Mouse (Mus musculus): ENCODE measurements around the gene Ccdc70.
"Not testable (repeated sequence)": the region's sequence is repeated elsewhere in the genome, so short reads cannot be mapped to it uniquely, and the experiment has no call there.

The Ccdc70 gene

GRCm38 (mm10) chr8:21969475-21969874, at the start of gene Ccdc70:
TSS of gene Ccdc70 (plus strand) at chr8:21969775.
- no peak for DNase-seq (ENCODE audit: low spot score)

DNA sequence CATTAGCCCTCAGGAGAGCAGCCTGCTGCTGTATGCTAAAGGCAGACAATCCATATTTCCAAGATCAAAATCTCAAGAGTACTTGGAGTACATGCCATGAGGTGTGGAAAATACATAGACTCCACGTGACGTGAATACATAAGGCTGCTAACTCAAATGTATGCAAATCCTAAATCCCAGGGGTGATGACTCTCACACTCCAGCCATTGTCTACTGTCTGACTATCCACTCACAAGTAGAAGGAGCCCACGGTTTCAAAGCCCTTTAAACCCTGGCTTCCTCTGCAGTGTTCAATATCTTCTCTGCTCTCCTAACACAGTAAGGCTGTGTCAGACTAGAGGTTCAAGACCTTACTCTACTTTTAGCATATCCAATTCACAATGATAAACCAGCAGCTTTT, 38.8 kb upstream of the Ccdc70 start:
- not testable (repeated sequence) for DNase-seq (ENCODE audit: low spot score)

DNA sequence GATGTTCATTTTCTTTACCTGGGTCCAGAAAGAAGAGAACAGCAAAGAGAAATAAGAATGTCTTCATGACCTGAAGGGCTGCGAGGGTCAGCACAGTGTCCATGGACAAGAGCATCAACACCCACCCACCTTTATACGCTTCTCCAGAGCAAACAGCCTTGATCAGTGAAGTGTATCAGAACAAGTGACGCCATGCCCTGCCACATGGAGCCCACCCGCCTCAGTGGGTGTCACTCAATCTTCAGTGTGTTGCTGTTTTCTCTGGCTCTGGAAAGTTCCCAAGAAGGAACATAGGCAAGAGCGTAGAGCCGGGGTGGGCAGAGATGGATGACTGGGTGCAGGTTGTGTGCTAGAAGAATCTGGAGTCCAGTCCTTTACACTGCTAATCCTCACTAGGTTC, 37.0 kb upstream of the Ccdc70 start, which contains the start of gene Defb15:
TSS of gene Defb15 (minus strand) at position 101 of the 400 bp plus-strand sequence.
- DNase-seq (ENCODE audit: low spot score): no peak

- not testable (repeated sequence) for DNase-seq (ENCODE audit: low spot score)
Observed at GRCm38 (mm10) chr8:21938052-21938451, 31.5 kb upstream of the Ccdc70 start, which contains the start of gene Defb35. TSS of gene Defb35 (plus strand) at chr8:21938352.

- peak; percentile 13 for DNase-seq (ENCODE audit: low spot score)
Observed at GRCm38 (mm10) chr8:21946462-21946861, 23.1 kb upstream of the Ccdc70 start, which contains the start of gene Defb13. TSS of gene Defb13 (plus strand) at chr8:21946762.

DNA sequence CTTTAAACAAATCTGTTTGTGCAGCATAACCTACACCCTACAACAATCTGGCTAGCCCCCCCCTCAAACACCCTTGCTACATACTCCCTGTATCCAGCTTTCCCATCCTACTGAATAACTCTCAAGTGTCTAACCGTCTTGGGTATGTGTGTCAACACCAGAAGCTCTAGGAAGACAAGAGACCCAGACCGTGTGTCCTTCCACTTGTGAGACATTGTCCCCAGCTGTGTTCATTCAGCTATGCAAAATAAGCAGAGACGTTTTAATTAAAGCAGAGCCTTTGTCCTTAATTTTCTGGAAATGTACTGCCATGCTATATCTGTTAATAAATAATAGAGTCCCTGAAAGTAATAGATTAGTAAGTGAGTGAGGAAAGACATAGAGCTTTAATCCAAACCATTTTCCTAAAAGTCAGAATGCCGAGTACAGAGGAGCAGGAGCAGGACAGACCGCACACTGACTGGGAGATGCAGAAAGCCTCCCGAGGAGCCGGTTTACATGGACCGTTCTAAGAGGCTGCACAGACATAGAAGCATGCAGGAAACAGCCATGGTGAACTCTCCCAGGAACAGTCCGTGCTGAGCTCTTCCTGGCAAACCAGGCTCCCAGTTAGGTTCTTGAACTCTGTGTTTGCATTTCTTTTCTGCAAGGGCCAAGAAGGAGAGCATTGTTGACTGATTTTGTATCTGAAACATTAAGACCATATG, 22.1 kb upstream of the Ccdc70 start:
- peak; percentile 68 for DNase-seq (ENCODE audit: low spot score)

DNA sequence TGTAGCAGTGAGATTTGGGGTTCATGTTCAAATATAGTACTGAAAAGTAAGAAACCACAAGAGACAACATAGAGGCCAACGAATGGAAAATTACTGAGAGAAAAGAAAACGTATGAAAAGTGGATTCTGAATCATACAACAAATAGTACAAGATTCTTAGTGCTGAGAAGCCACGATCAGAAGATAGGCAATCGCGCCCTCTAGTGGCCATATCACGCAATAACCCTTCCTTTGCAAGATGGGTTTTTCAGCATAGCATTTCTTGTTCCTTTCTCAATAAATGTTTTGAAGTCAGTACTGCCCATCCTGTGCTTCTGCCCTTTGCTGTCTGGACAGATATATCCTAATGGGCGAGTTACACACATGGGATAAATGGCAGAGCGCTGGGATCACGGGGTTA, 14.3 kb upstream of the Ccdc70 start:
- DNase-seq (ENCODE audit: low spot score): peak; percentile 82

GRCm38 (mm10) chr8:21956336-21956735, 13.2 kb upstream of the Ccdc70 start:
- no peak for DNase-seq (ENCODE audit: low spot score)

- DNase-seq (ENCODE audit: low spot score): no peak
Observed at GRCm38 (mm10) chr8:21958414-21958813, 11.2 kb upstream of the Ccdc70 start, which contains the start of gene Fam90a1a. TSS of gene Fam90a1a (plus strand) at chr8:21958714.

GRCm38 (mm10) chr8:21966646-21967045, 2.9 kb upstream of the Ccdc70 start:
- DNase-seq (ENCODE audit: low spot score): no peak

DNA sequence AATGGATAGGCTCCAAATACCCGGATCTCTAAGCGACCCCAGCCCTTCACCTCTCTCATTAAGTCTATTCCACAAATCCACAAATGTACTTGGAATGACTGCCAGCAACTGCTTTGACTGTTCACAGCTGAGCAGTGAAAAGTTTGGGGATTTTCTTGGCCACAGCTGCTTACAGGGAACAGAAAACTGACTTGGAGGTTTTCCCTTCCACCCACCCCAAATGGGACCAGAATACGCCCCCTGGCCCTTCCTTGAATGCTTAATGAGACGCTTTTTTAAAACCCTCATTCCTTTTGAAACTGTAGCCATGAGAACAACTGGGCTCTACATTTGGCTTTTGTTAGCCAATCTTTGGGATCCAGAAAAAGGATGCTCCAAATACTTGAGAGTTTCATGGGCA, 8.6 kb downstream of the Ccdc70 start:
- no peak for DNase-seq (ENCODE audit: low spot score)

DNA sequence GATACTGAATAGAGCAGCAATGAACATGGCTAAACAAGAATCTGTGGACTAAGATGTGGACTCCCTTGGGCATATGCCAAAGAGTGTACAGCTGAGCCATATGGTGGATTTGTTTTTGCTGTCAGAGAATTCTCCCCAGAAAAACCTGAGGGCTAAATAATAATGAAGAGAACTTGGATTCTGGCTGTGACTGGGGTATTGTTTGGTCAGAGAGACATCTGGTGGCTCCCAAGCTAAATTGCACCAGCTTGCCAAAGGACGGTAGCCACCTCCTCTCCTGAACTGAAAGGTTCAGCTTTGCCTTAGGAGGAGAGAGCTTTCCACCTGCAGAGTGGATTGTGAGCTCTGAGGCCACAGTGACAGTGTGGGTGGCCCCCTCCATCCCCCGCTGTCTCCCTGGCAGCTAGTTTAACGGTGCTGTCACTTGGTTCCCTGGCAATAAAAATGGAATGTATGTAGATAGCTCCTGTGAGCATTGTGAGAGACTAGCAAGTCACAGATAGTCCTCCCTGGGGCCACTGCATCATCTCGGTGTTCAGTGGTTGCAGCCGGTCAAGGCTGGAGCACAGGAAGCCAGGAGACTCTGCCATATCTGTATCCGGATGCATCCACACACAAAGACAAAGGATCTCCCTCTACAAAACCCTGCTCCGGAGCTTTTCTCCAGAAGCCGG, 12.2 kb downstream of the Ccdc70 start:
- peak; percentile 63 for DNase-seq (ENCODE audit: low spot score)

DNA sequence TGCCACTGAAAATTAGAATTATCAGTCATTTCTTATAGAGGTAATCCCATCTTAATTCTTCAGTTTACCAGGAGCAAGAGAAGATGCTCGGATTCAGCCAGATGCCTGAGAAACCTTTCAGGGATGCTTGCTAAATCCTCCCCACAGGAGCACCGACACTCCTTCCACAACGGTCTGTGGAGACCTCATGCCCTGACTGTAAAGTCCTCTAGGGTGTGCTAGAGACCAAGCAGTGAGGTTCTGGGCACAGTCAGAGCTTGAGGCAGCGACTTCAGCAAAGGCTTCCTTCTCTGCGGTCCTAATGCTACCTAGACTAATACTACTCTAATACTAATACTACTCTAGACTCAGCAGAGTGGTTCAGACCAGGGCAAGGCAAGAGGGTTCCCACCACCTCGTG, 22.6 kb downstream of the Ccdc70 start:
- DNase-seq (ENCODE audit: low spot score): peak; percentile 75

GRCm38 (mm10) chr8:21995181-21995580, 25.6 kb downstream of the Ccdc70 start:
- peak; percentile 43 for DNase-seq (ENCODE audit: low spot score)

DNA sequence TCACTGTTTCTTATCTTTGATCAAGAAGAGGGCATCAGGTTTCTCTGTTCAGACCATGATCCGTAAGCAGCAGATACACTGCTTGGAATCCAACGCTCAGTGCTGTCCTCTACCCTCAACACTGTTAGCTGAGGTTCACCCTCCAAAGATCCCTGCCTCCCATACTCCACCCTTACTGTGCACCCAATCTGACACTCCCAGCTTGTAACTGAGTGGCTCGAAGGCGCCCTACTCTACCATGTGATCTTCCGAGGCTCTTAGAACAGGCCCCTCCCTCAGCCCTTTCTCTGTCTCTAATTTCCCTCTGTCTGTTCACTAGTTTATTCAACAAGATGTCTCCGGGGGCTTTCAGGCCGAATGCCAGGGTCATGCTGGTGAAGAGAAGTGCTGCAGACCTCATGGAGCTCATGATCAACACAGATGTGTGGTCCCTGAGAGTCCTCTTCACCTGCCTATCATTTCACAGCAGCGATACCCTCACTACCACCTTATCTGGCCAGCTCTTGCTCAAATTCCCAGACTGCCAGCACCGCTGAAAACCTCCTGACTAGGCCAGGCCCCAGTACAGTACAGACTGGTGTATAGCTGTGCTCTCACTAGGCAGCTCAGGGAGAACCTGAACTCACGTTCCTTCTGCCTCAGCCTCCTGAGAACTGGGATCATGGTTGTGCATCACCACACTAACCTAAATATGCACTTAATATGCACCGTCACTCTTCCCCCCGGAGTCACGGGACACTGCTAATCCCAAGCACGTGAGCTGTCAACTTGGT, 35.4 kb downstream of the Ccdc70 start:
- no peak for DNase-seq (ENCODE audit: low spot score)

GRCm38 (mm10) chr8:22006423-22006822, 36.8 kb downstream of the Ccdc70 start:
- no peak for DNase-seq (ENCODE audit: low spot score)

- no peak for DNase-seq (ENCODE audit: low spot score)
Observed at GRCm38 (mm10) chr8:22009403-22009802, 39.8 kb downstream of the Ccdc70 start.

DNA sequence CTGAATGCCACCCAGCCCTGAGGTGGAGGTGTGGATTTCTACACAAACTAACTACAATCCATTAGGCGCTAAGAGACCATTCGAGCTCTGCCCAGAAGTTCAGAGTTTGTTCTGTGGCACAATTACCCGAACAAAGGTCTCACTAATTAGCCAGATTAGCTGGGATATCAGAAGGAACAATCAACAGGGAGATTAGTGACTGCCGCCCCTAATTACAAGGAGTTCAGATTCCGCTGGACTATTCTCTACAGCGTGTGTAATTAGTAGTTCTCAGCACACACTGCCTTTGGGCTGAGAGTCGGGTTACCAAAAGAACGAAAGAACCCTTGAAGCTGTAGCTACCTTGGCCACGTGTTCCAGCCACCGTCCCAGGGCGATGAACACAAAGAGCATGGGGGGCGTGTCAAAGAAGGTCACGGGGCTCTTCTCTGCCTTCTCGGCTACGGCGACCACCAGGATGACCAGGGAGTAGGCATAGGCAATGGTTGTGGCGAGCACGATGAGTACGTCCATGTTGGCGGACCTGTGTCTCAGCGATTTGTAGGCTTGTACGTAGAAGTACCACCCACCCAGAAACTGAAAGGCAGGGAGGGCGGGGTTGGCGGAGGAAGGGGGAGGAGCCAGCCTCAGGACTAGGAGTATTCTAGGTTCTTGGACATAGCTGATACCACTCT, 43.6 kb downstream of the Ccdc70 start:
- DNase-seq (ENCODE audit: low spot score): peak; percentile 55

DNA sequence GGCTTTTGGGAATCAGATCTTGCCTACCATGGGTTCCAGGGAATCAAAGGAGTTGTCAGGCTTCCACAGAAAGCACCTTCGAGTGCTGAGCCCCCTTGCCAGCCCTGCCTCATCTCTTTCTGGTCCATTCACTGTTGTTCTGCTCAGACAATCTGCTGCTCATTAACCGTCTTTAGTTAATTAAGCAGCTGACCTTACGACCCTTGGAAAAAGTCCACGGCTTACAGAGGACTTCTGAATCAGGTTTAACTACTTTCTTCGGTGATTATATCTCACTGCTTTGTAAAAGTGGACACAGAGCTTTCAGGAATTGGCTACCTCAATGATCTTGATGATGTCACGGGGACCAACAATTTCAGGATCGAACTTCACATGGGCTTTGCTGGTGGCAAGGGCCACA, 48.2 kb downstream of the Ccdc70 start:
- DNase-seq (ENCODE audit: low spot score): no peak

DNA sequence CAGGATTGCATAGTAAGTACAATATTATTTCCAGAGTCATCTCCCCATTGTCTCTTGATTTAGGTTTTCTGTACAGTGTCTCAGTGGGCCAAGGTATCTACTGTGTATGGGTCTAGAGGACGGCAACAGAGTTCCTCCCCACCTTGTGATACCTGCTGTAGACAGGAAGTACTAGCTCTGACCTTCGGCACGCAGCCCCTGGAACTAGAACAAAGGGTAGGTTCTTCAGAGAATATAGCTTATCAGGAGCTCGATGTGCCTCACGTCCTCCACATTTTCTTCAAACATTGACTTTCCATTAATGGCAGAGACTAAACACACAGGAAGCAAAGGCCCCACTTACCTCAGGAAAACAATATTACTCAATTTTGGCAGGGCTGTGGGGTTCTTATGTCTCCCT, 49.9 kb downstream of the Ccdc70 start:
- DNase-seq (ENCODE audit: low spot score): no peak

DNA sequence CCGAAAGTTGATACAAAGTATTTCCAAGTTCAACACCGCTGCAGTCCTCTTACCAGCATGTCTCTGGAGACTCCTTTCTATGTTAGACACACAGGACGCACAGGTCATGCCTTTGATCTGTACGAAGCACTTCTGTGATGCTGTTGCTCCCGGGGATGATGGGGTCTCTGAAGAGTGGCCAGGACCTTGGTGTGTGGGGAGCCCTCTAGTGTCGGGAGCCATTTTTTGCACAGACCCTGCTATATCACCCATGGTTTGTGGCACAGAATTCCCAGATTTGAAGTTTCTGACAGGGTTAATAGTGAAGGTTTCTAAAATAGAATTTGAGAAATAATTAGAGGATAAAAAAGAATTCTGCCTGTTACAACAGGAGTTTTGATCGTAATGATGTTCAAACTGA, 52.7 kb downstream of the Ccdc70 start:
- peak; percentile 36 for DNase-seq (ENCODE audit: low spot score)
